Mouse (Mus musculus) lung, embryonic 14.5 days (tissue): Measurements from ENCODE around the gene Plk5. TPM values are rescaled to one million over a fixed set of nuclear protein-coding genes. Genes with fewer than 3 reads are reported as not detected.

ENCODE experiments used
- ATAC-seq: fragments of 200-750 bp; cut with Nextera tagmentation; 2 replicates; pipeline ENCODE4 v1.8.0; 2017; ENCODE audit warnings: mild to moderate bottlenecking, moderate TSS enrichment, moderate library complexity; ENCODE audit not compliant: insufficient read depth
- DNase-seq: peaks from one replicate; pipeline ENCODE4 v3.0.0-alpha.2; 2015
- H3K27ac ChIP-seq: fragments of 300-500 bp; sonication (generic); 2 replicates; pipeline ENCODE4 v1.5.1; 2014; ENCODE audit warnings: low read depth, mild to moderate bottlenecking, moderate library complexity
- H3K27me3 ChIP-seq: fragments of 300-500 bp; sonication (generic); 2 replicates; pipeline ENCODE4 v1.6.1; 2014; ENCODE audit warnings: low read length, control low read depth; ENCODE audit not compliant: insufficient read depth
- H3K36me3 ChIP-seq: fragments of 300-500 bp; sonication (generic); 2 replicates; pipeline ENCODE4 v1.6.1; 2014; ENCODE audit warnings: control low read depth; ENCODE audit not compliant: insufficient read depth
- H3K4me1 ChIP-seq: fragments of 300-500 bp; sonication (generic); 2 replicates; pipeline ENCODE4 v1.6.1; 2014; ENCODE audit warnings: antibody characterized with exemption, control low read depth; ENCODE audit not compliant: insufficient read depth
- H3K4me2 ChIP-seq: fragments of 300-500 bp; sonication (generic); 2 replicates; pipeline ENCODE4 v1.6.1; 2014; ENCODE audit warnings: mild to moderate bottlenecking
- H3K4me3 ChIP-seq: fragments of 300-500 bp; sonication (generic); 2 replicates; pipeline ENCODE4 v1.5.1; 2014; ENCODE audit warnings: low read depth, low read length
- H3K9ac ChIP-seq: fragments of 300-500 bp; sonication (generic); 2 replicates; pipeline ENCODE4 v1.6.1; 2014
- H3K9me3 ChIP-seq: fragments of 300-500 bp; sonication (generic); 2 replicates; pipeline ENCODE4 v1.6.1; 2016; ENCODE audit warnings: low read depth, low read length, control low read depth
- CTCF ChIP-seq: IDR thresholded peaks from 2 replicates; pipeline ENCODE4 v1.5.1; 2016; ENCODE audit warnings: antibody characterized with exemption, low read depth
- WGBS: fragments of 180-500 bp; shearing (Covaris S2); extraction: QIAGEN DNeasy Blood & Tissue Kit; methylation state at CpG from one replicate; pipeline ENCODE4 v1.1.7; 2014; 5-methylcytosine and 5-hydroxymethylcytosine counted together
- polyA plus RNA-seq: library from polyadenylated mRNA; unstranded; fragments of >200 nt; fragmentation: Nextera tagmentation; extraction: Ambion mirVana; gene quantifications from 2 replicates; pipeline ENCODE4 v1.2.1, GENCODE M21; 2014

The Plk5 gene
- polyA plus RNA-seq, 1 experiment from 2014 or later: 0.61 TPM

DNA sequence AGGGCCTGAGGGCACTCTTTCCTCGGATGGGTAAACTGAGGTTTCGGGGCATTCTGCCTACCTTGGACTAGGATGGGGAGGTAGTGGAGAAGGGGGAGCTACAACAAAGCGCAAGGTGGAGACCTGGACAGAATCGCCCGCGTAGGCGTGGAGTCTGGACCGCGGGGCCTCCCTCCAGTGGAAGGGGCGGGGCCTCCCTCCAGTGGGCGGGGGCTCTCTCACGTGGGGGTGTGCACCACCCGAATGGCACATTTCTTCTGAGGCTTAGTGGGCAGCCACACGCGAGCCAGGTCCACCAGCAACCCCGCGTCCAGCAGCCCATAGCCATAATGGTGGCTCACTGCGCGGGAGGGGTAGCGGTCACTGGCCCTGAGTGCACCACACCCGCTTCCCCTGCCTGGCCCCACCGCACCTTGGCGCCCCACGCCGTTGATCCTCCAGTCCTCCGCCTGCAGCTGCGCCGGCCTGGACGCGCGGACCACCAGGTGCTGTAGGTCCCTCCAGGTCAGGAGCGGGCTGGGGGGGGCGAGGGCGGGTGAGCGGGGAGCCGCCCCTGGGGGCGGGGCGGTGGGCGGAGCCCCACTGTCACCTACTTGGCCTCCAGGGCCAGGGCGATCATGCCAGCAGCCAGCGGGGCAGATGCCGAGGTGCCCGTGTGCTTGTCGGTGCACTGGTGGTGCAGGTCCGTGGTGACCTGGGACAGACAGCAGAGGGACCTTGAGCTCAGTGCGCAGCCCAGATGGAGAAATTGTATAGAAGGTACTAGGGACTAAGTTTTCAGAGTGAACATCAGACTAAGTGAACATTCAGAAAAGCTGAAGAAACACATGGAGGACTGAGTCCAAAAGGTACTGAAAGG is 32.8 kb upstream of the Plk5 start:
- peaks cover 6% of the 10 kb centered on the region; the same call in 1 of the 2 replicates for H3K36me3 ChIP-seq
- peak overlapping the region; percentile 57 for H3K9ac ChIP-seq
- no peak for TF ChIP-seq CTCF
- 1% methylated on average over 44 of the region's 46 CpGs for WGBS
- DNase-seq (peak; percentile 56), ATAC-seq (peak; percentile 23)
- no peaks in the 10 kb centered on the region for H3K9me3 ChIP-seq
- H3K27ac ChIP-seq: no peak overlapping the region
- H3K4me3 ChIP-seq: peak overlapping the region; percentile 52
- no peaks in the 10 kb centered on the region for H3K27me3 ChIP-seq
- 0 out of 2 replicates have a peak, but pooled peaks cover 3% of the 10 kb centered on the region for H3K4me1 ChIP-seq
- peak overlapping the region; percentile 98 for H3K4me2 ChIP-seq

DNA sequence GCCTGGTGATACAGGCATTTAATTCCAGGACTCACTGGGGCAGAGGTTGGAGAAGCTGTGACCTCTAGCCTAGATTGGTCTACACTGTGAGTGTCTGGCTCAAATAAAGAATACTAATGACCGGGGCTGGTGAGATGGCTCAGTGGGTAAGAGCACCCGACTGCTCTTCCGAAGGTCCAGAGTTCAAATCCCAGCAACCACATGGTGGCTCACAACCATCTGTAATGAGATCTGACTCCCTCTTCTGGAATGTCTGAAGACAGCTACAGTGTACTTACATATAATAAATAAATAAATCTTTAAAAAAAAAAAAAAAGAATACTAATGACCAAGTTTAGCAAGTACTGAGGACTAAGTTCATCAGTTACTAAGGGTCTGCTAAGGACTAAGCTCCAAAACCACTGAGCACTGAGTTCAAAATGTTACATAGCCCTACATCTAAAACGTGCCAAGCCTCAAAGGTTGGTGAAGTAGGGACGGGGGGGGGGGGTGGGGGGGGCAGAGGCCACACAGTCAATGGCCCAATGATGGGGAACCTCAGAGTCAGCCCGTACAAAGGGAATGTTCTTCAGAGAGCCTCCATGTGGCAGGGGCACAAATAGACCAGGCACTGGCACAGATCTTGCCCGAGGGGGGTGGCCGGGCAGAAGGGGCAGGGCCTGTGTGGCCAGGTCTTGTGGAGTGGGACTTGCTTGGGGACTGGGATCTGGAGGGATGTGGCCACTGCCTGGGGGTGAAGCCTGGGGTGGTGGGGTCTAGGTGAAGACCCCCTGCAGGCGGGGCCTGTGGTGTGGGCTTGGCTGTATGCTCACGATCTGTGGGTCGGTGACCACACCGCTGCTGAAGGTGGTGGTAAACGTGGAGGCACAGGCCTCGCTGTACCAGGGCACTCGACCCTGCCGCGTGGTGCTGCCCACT is 31.9 kb upstream of the Plk5 start:
- peak overlapping the region; percentile 98 for H3K4me2 ChIP-seq
- no peak overlapping the region for H3K27ac ChIP-seq
- 78% methylated on average over 17 of the region's 17 CpGs for WGBS
- no peaks in the 10 kb centered on the region for H3K36me3 ChIP-seq
- TF ChIP-seq CTCF: no peak
- DNase-seq (no peak), ATAC-seq (no peak)
- H3K4me3 ChIP-seq: peak overlapping the region; percentile 52; the same call in 1 of the 2 replicates
- H3K4me1 ChIP-seq: 0 out of 2 replicates have a peak, but pooled peaks cover 6% of the 10 kb centered on the region
- no peak overlapping the region for H3K9ac ChIP-seq
- no peaks in the 10 kb centered on the region for H3K27me3 ChIP-seq
- no peaks in the 10 kb centered on the region for H3K9me3 ChIP-seq

DNA sequence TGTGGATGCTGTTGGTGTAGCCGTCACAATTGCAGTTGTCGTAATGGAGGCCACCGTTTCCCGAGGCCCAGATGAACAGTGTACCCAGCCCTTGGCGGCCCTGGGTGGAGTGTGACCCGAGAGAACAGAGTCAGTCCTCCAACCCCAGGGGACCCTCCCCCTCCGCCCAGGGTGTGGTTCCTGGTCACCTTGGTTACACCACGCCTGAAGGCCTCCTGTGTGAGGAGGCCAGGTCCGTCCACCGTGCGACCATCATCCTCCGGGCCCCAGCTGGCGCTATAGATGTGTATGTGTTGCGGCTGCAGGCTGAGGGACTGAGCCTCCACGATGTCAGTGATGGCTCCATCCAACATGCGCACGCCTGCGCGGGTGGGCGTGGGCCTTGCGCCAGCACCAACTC is 31.2 kb upstream of the Plk5 start:
- no peak for TF ChIP-seq CTCF
- 79% methylated on average over 21 of the region's 21 CpGs for WGBS

DNA sequence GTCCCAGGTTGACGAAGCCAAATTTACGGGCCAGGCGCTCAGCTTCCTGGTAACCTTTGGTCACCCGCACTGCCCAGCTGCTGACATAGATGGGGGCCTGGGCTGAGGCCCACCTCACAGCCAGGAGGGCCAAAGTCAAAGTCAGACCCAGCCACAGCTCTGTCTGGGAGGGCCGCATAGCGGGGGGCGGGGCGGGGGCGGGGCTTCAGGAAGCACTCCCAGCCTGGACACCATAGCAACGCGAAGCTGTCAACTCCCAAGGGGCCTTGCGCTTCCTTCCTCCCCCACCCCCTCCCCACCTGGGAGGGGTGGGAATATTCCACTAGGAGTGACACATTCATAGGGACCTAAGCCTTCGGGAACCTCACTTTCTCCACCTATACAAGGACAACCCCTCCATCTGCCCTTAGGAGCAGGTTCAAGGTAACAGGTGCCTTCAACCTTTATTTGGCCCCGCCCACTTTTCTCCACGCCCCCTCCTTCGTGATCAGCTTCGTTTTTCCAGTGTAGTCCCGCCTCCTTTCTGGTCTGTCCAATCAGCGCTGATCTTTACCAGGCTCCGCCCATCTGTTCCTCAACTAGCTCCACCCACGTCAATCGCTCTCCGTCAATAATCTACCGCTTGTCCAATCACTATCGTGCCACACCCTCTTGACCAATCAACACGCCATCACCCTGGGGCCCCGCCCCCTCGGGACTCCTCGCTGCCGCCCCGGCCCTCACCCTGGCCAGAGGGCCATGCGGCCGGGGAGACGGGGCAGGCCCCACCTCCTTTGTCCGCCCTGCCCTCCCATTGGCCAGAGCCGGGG is 26.8 kb upstream of the Plk5 start, which contains the start of the genes Pcsk4 and Reep6:
TSS of gene Pcsk4 (minus strand) at position 226 of the 809 bp plus-strand sequence.
TSS of gene Reep6 (plus strand) at position 681 of the 809 bp plus-strand sequence.
- Histone ChIP-seq H3K27ac (peak within 1 kb of the TSS; percentile 20; the same call in 1 of the 2 replicates), H3K4me3 (peak within 1 kb of the TSS; percentile 45), H3K4me2 (peak within 1 kb of the TSS; percentile 92), H3K9me3 (no peaks in the 10 kb centered on the region), H3K36me3 (no peaks in the 10 kb centered on the region), H3K4me1 (0 out of 2 replicates have a peak, but pooled peaks cover 9% of the 10 kb centered on the region), H3K27me3 (peaks cover 2% of the 10 kb centered on the region; the same call in 1 of the 2 replicates), H3K9ac (peak within 1 kb of the TSS; percentile 41; the same call in 1 of the 2 replicates)
- WGBS: 3% methylated on average over 36 of the region's 36 CpGs
- peak; percentile 96 for DNase-seq
- ATAC-seq: peak; percentile 94
- TF ChIP-seq CTCF: no peak

More for the DNA sequence above, 31.2 kb upstream of the Plk5 start:
- Histone ChIP-seq H3K9me3 (no peaks in the 10 kb centered on the region), H3K36me3 (no peaks in the 10 kb centered on the region), H3K4me3 (no peak overlapping the region), H3K27me3 (no peaks in the 10 kb centered on the region), H3K4me1 (0 out of 2 replicates have a peak, but pooled peaks cover 5% of the 10 kb centered on the region), H3K4me2 (no peak overlapping the region), H3K27ac (no peak overlapping the region), H3K9ac (no peak overlapping the region)
- no peak for DNase-seq
- ATAC-seq: no peak

DNA sequence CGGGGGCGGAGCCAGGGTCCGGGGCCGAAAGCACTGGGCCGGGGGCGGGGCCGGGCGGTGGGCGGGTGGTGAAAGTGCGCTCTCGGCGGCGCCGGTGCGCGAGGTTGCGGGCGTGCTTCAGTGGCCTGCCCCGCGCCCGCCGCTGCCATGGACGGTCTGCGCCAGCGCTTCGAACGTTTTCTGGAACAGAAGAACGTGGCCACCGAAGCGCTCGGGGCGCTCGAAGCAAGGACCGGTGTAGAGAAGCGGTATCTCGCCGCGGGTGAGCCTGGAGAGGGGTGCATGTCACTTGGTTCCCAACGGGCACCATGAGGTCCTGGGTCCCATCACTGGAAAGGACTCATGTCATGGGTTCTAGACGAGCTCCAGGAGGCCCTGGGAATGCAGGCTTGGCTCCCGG is 26.2 kb upstream of the Plk5 start:
- Histone ChIP-seq H3K4me3 (peak overlapping the region; percentile 45), H3K9ac (peak overlapping the region; percentile 41; the same call in 1 of the 2 replicates), H3K4me2 (peak overlapping the region; percentile 92), H3K9me3 (no peaks in the 10 kb centered on the region), H3K27me3 (peaks cover 2% of the 10 kb centered on the region; the same call in 1 of the 2 replicates), H3K36me3 (no peaks in the 10 kb centered on the region), H3K27ac (peak overlapping the region; percentile 20; the same call in 1 of the 2 replicates), H3K4me1 (0 out of 2 replicates have a peak, but pooled peaks cover 9% of the 10 kb centered on the region)
- WGBS: 2% methylated on average over 41 of the region's 41 CpGs
- ATAC-seq: no peak; the same call in 1 of the 2 replicates
- DNase-seq: no peak
- no peak for TF ChIP-seq CTCF

DNA sequence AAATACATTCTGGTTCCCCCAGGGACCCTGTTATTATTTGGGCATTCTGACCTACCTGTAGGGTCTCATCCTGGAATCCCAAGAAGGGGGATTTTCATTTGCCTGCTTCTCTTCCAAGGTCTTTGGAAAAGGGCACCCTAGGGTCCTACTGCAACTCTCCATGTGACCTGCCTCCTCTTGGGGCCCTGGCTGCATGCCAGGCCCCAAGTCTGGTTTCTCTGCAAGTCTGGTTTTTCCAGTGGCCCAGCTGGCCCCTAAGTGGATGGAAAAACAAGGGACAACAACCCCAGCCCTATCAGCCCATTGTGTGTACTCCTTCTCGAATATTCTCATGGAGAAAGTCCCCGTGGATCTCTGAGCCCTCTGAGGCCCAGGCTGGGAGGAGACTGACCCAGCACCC is 25.4 kb upstream of the Plk5 start:
- WGBS: 56% methylated on average over 2 of the region's 2 CpGs
- Histone ChIP-seq H3K9ac (peak overlapping the region; percentile 41; the same call in 1 of the 2 replicates), H3K4me3 (peak overlapping the region; percentile 45), H3K4me2 (peak overlapping the region; percentile 92), H3K9me3 (no peaks in the 10 kb centered on the region), H3K27me3 (peaks cover 2% of the 10 kb centered on the region; the same call in 1 of the 2 replicates), H3K27ac (no peak overlapping the region), H3K4me1 (0 out of 2 replicates have a peak, but pooled peaks cover 9% of the 10 kb centered on the region), H3K36me3 (no peaks in the 10 kb centered on the region)
- peak; percentile 48 for DNase-seq
- ATAC-seq: no peak
- no peak for TF ChIP-seq CTCF
